Mouse (Mus musculus): ENCODE data around the gene Olfr1102. TPM values are rescaled to one million over a fixed set of nuclear protein-coding genes. Genes with fewer than 3 reads are reported as not detected.

Gene Olfr1102
- polyA plus RNA-seq (2015; fragmentation: Nextera tagmentation; extraction: Ambion mirVana), result not detected in 2 replicates

DNA sequence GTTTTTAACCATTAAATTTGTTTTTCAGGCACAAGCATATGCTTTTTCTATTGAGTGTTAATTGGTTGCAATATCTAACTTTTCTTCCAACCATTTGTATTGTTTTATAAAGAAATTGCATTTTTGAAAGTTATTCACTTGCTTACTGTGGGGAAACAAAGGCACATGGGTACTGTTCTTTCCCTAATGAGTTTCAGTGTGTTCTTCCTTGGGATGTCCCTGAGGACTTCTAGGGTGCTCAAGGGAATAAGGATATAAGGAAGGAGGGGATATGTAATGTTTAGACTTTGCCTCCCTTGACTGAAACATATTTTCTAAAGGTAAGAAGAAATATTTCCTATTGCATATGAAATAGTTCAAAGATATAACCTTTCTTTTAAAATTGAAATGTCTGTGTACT lies at the start of gene Olfr1102:
Gene Olfr1102, plus strand, starts transcription at position 301 of the 400 bp plus-strand sequence.
- Histone ChIP-seq H3K9ac (no peak within 1 kb of the TSS), H3K9me3 (replicated peaks) (no peaks in the 10 kb centered on the region), H3K4me2 (no peak within 1 kb of the TSS), H3K27ac (no peak within 1 kb of the TSS), H3K27me3 (no peaks in the 10 kb centered on the region), H3K36me3 (no peaks in the 10 kb centered on the region), H3K4me3 (replicated peaks) (no peak within 1 kb of the TSS), H3K4me1 (replicated peaks) (no peaks in the 10 kb centered on the region)
- DNase-seq, result no peak
- ATAC-seq (ENCODE audit: low read depth), result no peak

DNA sequence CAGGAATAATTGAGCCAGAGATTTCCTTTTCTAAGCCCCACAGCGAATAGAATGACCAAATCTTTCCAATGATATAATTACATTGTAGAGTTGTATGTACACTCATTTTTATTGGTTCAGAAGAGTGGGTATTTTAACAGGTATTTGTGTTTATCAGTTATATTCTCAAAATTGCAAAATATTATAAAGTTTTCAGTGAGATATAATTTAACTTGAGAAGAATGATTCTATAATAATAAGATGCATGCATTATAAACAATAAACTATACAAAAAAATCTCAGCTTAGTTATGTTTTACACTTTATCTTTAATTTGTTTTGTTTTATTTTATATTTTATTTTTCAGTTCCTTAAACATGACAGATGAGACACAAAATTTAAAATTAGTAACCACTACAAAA lies 37.6 kb upstream of the Olfr1102 start, which contains the start of gene Olfr1099:
Gene Olfr1099, minus strand, starts transcription at position 101 of the 400 bp plus-strand sequence.
- Histone ChIP-seq H3K36me3 (no peaks in the 10 kb centered on the region), H3K27ac (no peak within 1 kb of the TSS), H3K27me3 (no peaks in the 10 kb centered on the region), H3K9me3 (replicated peaks) (no peaks in the 10 kb centered on the region), H3K4me3 (replicated peaks) (no peak within 1 kb of the TSS), H3K4me1 (replicated peaks) (no peaks in the 10 kb centered on the region), H3K9ac (no peak within 1 kb of the TSS), H3K4me2 (no peak within 1 kb of the TSS)
- DNase-seq (no peak), ATAC-seq (ENCODE audit: low read depth) (no peak)
- 64% methylated on average over 1 of the region's 1 CpGs for WGBS (ENCODE audit: insufficient replicate concordance)

DNA sequence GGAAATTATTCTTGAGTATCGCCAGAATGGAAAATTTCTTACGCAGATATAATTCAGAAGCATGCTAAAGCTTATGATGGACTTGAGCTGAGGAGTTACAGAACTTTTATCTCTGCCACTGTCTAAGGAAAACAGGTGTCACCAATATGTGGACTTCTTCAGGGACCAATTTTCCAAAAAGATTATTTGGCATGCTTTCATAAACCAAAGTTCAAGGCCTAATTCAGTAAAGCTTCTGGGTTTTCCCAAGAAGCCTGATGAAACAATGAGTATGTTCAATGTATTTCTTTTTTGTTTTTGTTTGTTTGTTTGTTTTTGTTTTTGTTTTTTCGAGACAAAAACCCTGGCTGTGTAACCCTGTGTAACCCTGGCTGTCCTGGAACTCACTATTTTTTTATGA lies 18.3 kb upstream of the Olfr1102 start, which contains the start of gene Olfr1100:
Gene Olfr1100, minus strand, starts transcription at position 101 of the 400 bp plus-strand sequence.
- Histone ChIP-seq H3K4me3 (replicated peaks) (no peak within 1 kb of the TSS), H3K9me3 (replicated peaks) (no peaks in the 10 kb centered on the region), H3K27me3 (no peaks in the 10 kb centered on the region), H3K27ac (no peak within 1 kb of the TSS), H3K4me1 (replicated peaks) (no peaks in the 10 kb centered on the region), H3K4me2 (no peak within 1 kb of the TSS), H3K9ac (no peak within 1 kb of the TSS), H3K36me3 (no peaks in the 10 kb centered on the region)
- no peak for ATAC-seq (ENCODE audit: low read depth)
- 54% methylated on average over 3 of the region's 3 CpGs for WGBS (ENCODE audit: insufficient replicate concordance)
- DNase-seq, result no peak

DNA sequence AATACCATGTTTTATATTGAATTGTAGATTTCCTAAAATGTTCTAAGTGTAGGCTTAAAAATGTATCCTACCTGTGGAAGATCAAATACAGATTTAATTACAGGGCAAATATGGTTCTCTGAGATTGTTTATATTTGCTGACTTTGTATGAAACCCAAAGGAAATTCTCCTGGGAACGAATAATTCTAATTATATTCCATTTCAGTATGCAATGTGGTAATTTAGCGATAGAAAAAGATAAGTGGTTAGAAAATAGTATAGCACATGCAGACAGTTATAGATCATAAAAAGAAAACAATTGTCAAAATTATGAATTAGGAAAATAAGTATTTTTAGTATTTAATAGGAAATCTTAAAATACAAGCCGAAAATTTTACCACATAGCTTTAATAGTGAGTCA lies 7.1 kb upstream of the Olfr1102 start, which contains the start of gene Olfr1101:
Gene Olfr1101, minus strand, starts transcription at position 101 of the 400 bp plus-strand sequence.
- H3K4me1 ChIP-seq (replicated peaks), result no peaks in the 10 kb centered on the region
- no peak within 1 kb of the TSS for H3K9ac ChIP-seq
- DNase-seq, result no peak
- H3K27me3 ChIP-seq, result no peaks in the 10 kb centered on the region
- no peak within 1 kb of the TSS for H3K4me2 ChIP-seq
- no peak within 1 kb of the TSS for H3K4me3 ChIP-seq (replicated peaks)
- H3K9me3 ChIP-seq (replicated peaks), result no peaks in the 10 kb centered on the region
- H3K27ac ChIP-seq, result no peak within 1 kb of the TSS
- no peak for ATAC-seq (ENCODE audit: low read depth)
- WGBS (ENCODE audit: insufficient replicate concordance), result 50% methylated on average over 3 of the region's 3 CpGs
- H3K36me3 ChIP-seq, result no peaks in the 10 kb centered on the region

DNA sequence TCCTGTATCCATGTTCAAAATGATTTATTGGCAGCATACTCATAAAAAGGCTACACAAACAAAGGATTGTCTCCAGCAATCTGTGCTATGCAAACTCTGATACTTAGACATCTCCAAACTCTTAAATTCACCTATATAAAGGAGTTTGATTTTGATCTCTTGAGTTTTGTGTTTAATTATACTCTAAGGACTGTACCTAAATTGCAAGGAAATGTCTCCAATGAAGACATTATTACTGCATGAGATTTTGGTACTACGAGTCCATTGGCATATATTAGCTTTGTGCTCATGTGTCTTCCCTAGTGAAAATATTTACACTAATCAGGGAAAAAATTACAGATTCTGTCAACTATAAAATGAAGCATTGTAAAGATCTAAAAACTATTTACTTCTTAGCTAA lies 28.8 kb downstream of the Olfr1102 start, which contains the start of gene Olfr1104:
Gene Olfr1104, minus strand, starts transcription at position 101 of the 400 bp plus-strand sequence.
- ATAC-seq (ENCODE audit: low read depth) (no peak), DNase-seq (no peak)

DNA sequence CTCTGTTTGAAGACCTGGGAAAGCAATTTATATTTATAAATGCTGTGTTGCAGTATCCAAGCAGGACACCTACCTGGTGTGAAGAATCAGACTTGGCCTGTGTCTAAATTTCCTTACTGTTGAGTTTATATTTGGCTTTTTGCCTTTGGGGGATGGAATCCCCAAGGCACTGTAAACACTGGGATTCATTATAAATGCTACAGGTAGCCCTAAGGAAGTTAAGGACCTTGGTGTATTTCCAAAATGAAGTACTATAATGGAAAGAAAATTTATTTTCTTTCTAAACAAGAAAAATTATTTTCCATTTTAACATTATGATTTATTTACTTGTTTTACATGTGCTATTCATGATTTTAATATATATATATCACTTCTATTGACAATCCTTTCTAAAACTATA lies 38.2 kb downstream of the Olfr1102 start, which contains the start of gene Olfr1105:
Gene Olfr1105, minus strand, starts transcription at position 101 of the 400 bp plus-strand sequence.
- H3K4me2 ChIP-seq, result no peak within 1 kb of the TSS
- H3K36me3 ChIP-seq, result no peaks in the 10 kb centered on the region
- H3K4me3 ChIP-seq (replicated peaks), result no peak within 1 kb of the TSS
- H3K27me3 ChIP-seq, result no peaks in the 10 kb centered on the region
- no peak within 1 kb of the TSS for H3K9ac ChIP-seq
- H3K27ac ChIP-seq, result no peak within 1 kb of the TSS
- no peak for ATAC-seq (ENCODE audit: low read depth)
- DNase-seq, result no peak
- H3K9me3 ChIP-seq (replicated peaks), result no peaks in the 10 kb centered on the region; the same call in 1 of the 2 replicates
- H3K4me1 ChIP-seq (replicated peaks), result no peaks in the 10 kb centered on the region

More for the DNA sequence above, 28.8 kb downstream of the Olfr1102 start, which contains the start of gene Olfr1104:
- no peaks in the 10 kb centered on the region for H3K4me1 ChIP-seq (replicated peaks)
- H3K27ac ChIP-seq, result no peak within 1 kb of the TSS
- no peak within 1 kb of the TSS for H3K4me2 ChIP-seq
- H3K4me3 ChIP-seq (replicated peaks), result no peak within 1 kb of the TSS
- H3K36me3 ChIP-seq, result no peaks in the 10 kb centered on the region
- H3K9ac ChIP-seq, result no peak within 1 kb of the TSS
- 78% methylated on average over 1 of the region's 1 CpGs for WGBS (ENCODE audit: insufficient replicate concordance)
- H3K9me3 ChIP-seq (replicated peaks), result no peaks in the 10 kb centered on the region
- H3K27me3 ChIP-seq, result no peaks in the 10 kb centered on the region

DNA sequence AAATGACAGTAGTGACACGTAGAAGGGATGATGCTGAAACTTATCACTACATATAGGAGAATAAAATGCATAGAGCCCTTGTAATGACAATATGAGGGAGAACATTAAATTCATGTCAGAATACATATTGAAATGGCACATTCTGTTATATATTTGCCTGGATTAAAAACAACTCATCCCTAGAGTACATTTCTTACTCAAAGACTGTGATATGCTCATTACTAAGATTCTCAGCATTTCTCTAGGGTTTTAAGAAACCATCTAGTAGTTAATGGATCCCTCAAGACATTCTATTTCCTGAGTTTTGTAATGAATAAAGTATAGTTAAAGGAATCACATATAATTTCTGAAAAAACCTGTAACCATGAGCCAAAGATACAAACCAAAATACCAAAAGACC lies 54.0 kb downstream of the Olfr1102 start, which contains the start of gene Olfr1106:
Gene Olfr1106, minus strand, starts transcription at position 101 of the 400 bp plus-strand sequence.
- H3K9me3 ChIP-seq (replicated peaks), result no peaks in the 10 kb centered on the region
- no peak within 1 kb of the TSS for H3K27ac ChIP-seq
- no peaks in the 10 kb centered on the region for H3K36me3 ChIP-seq
- 33% methylated on average over 1 of the region's 1 CpGs for WGBS (ENCODE audit: insufficient replicate concordance)
- no peaks in the 10 kb centered on the region for H3K27me3 ChIP-seq
- ATAC-seq (ENCODE audit: low read depth) (no peak), DNase-seq (no peak)
- no peaks in the 10 kb centered on the region for H3K4me1 ChIP-seq (replicated peaks)
- H3K4me3 ChIP-seq (replicated peaks), result no peak within 1 kb of the TSS
- H3K9ac ChIP-seq, result no peak within 1 kb of the TSS
- no peak within 1 kb of the TSS for H3K4me2 ChIP-seq

Other genes starting within 250 kb of the Olfr1102 start
- not detected in 2 replicates for gene Olfr1090, start 239.4 kb upstream of the Olfr1102 start, polyA plus RNA-seq (2015; fragmentation: Nextera tagmentation; extraction: Ambion mirVana)
- not detected in 2 replicates for gene Olfr1093, start 215.9 kb upstream of the Olfr1102 start, polyA plus RNA-seq (2015; fragmentation: Nextera tagmentation; extraction: Ambion mirVana)
- gene Olfr141, start 188.4 kb upstream of the Olfr1102 start, polyA plus RNA-seq (2015; fragmentation: Nextera tagmentation; extraction: Ambion mirVana), result not detected in 2 replicates
- gene Olfr1094, start 173.7 kb upstream of the Olfr1102 start, polyA plus RNA-seq (2015; fragmentation: Nextera tagmentation; extraction: Ambion mirVana), result not detected in 2 replicates
- gene Olfr1095, start 146.7 kb upstream of the Olfr1102 start, polyA plus RNA-seq (2015; fragmentation: Nextera tagmentation; extraction: Ambion mirVana), result not detected in 2 replicates
- gene Gm13723, start 123.6 kb upstream of the Olfr1102 start, polyA plus RNA-seq (2015; fragmentation: Nextera tagmentation; extraction: Ambion mirVana), result not detected in 2 replicates
- not detected in 2 replicates for gene Olfr1097, start 106.2 kb upstream of the Olfr1102 start, polyA plus RNA-seq (2015; fragmentation: Nextera tagmentation; extraction: Ambion mirVana)
- not detected in 2 replicates for gene Olfr1098, start 73.9 kb upstream of the Olfr1102 start, polyA plus RNA-seq (2015; fragmentation: Nextera tagmentation; extraction: Ambion mirVana)
- not detected in 2 replicates for gene Olfr1099, start 37.7 kb upstream of the Olfr1102 start, polyA plus RNA-seq (2015; fragmentation: Nextera tagmentation; extraction: Ambion mirVana)
- not detected in 2 replicates for gene Olfr1100, start 18.4 kb upstream of the Olfr1102 start, polyA plus RNA-seq (2015; fragmentation: Nextera tagmentation; extraction: Ambion mirVana)
- not detected in 2 replicates for gene Olfr1101, start 7.2 kb upstream of the Olfr1102 start, polyA plus RNA-seq (2015; fragmentation: Nextera tagmentation; extraction: Ambion mirVana)
- not detected in 2 replicates for gene Olfr1104, start 28.7 kb downstream of the Olfr1102 start, polyA plus RNA-seq (2015; fragmentation: Nextera tagmentation; extraction: Ambion mirVana)
- not detected in 2 replicates for gene Olfr1105, start 38.1 kb downstream of the Olfr1102 start, polyA plus RNA-seq (2015; fragmentation: Nextera tagmentation; extraction: Ambion mirVana)
- not detected in 2 replicates for gene Olfr1106, start 53.9 kb downstream of the Olfr1102 start, polyA plus RNA-seq (2015; fragmentation: Nextera tagmentation; extraction: Ambion mirVana)
- gene Olfr1107, start 77.4 kb downstream of the Olfr1102 start, polyA plus RNA-seq (2015; fragmentation: Nextera tagmentation; extraction: Ambion mirVana), result not detected in 2 replicates
- gene Olfr1109, start 97.6 kb downstream of the Olfr1102 start, polyA plus RNA-seq (2015; fragmentation: Nextera tagmentation; extraction: Ambion mirVana), result not detected in 2 replicates
- gene Olfr259, start 116.2 kb downstream of the Olfr1102 start, polyA plus RNA-seq (2015; fragmentation: Nextera tagmentation; extraction: Ambion mirVana), result not detected in 2 replicates
- gene Olfr1110, start 141.9 kb downstream of the Olfr1102 start, polyA plus RNA-seq (2015; fragmentation: Nextera tagmentation; extraction: Ambion mirVana), result not detected in 2 replicates
- gene Olfr1111, start 154.2 kb downstream of the Olfr1102 start, polyA plus RNA-seq (2015; fragmentation: Nextera tagmentation; extraction: Ambion mirVana), result not detected in 2 replicates
- gene Olfr1112, start 189.4 kb downstream of the Olfr1102 start, polyA plus RNA-seq (2015; fragmentation: Nextera tagmentation; extraction: Ambion mirVana), result not detected in 2 replicates
- not detected in 2 replicates for gene Olfr1113, start 210.6 kb downstream of the Olfr1102 start, polyA plus RNA-seq (2015; fragmentation: Nextera tagmentation; extraction: Ambion mirVana)
- not detected in 2 replicates for gene Olfr1115, start 249.6 kb downstream of the Olfr1102 start, polyA plus RNA-seq (2015; fragmentation: Nextera tagmentation; extraction: Ambion mirVana)

Data from liver, embryonic 13.5 days (tissue).